Mouse (Mus musculus): ENCODE data around the gene Gramd1c. TPM values are rescaled to one million over a fixed set of nuclear protein-coding genes. Genes with fewer than 3 reads are reported as not detected.

The Gramd1c gene
- polyA plus RNA-seq, 2 experiments, result 4.6 to 6.7 TPM

GRCm38 (mm10) chr16:43958038-43958437 lies 105.1 kb downstream of the Gramd1c start:
- 35% methylated on average over 4 of the region's 4 CpGs for WGBS
- TF ChIP-seq POLR2A (IDR thresholded peaks at IDR 0.05; ENCODE audit: borderline replicate concordance, extremely low read depth, insufficient read depth, insufficient read length), result no peak
- H3K27me3 ChIP-seq (ENCODE audit: control insufficient read depth, insufficient read depth, low read length), result no peaks in the 10 kb centered on the region
- DNase-seq (ENCODE audit: low spot score), result no peak
- no peak overlapping the region for H3K9ac ChIP-seq (ENCODE audit: low read depth, low read length, severe bottlenecking)
- H3K27ac ChIP-seq (replicated peaks; ENCODE audit: low read depth, low read length), result no peak overlapping the region
- ATAC-seq (ENCODE audit: low FRiP score, low read depth), result no peak
- H3K4me3 ChIP-seq (replicated peaks; ENCODE audit: low read length), result no peak overlapping the region
- no peaks in the 10 kb centered on the region for H3K9me3 ChIP-seq (ENCODE audit: control insufficient read depth, low read length)
- no peak overlapping the region for H3K4me2 ChIP-seq (replicated peaks; ENCODE audit: low read depth, low read length, severe bottlenecking)
- no peaks in the 10 kb centered on the region for H3K36me3 ChIP-seq (ENCODE audit: control insufficient read depth, insufficient read depth, low read length)
- H3K4me1 ChIP-seq (ENCODE audit: control insufficient read depth, insufficient read depth, low read length), result no peaks in the 10 kb centered on the region

- Histone ChIP-seq H3K4me1 (ENCODE audit: control insufficient read depth, insufficient read depth, low read length) (no peaks in the 10 kb centered on the region), H3K27ac (replicated peaks; ENCODE audit: low read depth, low read length) (no peak overlapping the region), H3K36me3 (ENCODE audit: control insufficient read depth, insufficient read depth, low read length) (no peaks in the 10 kb centered on the region), H3K9me3 (ENCODE audit: control insufficient read depth, low read length) (no peaks in the 10 kb centered on the region), H3K4me2 (replicated peaks; ENCODE audit: low read depth, low read length, severe bottlenecking) (no peak overlapping the region), H3K4me3 (replicated peaks; ENCODE audit: low read length) (no peak overlapping the region), H3K9ac (ENCODE audit: low read depth, low read length, severe bottlenecking) (no peak overlapping the region), H3K27me3 (ENCODE audit: control insufficient read depth, insufficient read depth, low read length) (no peaks in the 10 kb centered on the region)
- no peak for DNase-seq (ENCODE audit: low spot score)
- WGBS, result 70% methylated on average over 6 of the region's 6 CpGs
- TF ChIP-seq POLR2A (IDR thresholded peaks at IDR 0.05; ENCODE audit: borderline replicate concordance, extremely low read depth, insufficient read depth, insufficient read length), result no peak
- no peak for ATAC-seq (ENCODE audit: low FRiP score, low read depth)
These were observed 108.2 kb downstream of the Gramd1c start for GRCm38 (mm10) chr16:43954913-43955312.

GRCm38 (mm10) chr16:43951591-43951990 lies 111.6 kb downstream of the Gramd1c start:
- WGBS, result 69% methylated on average over 4 of the region's 4 CpGs

GRCm38 (mm10) chr16:43945869-43946268 lies 117.3 kb downstream of the Gramd1c start:
- Histone ChIP-seq H3K9me3 (ENCODE audit: control insufficient read depth, low read length) (no peaks in the 10 kb centered on the region), H3K36me3 (ENCODE audit: control insufficient read depth, insufficient read depth, low read length) (no peaks in the 10 kb centered on the region), H3K4me2 (replicated peaks; ENCODE audit: low read depth, low read length, severe bottlenecking) (no peak overlapping the region), H3K27me3 (ENCODE audit: control insufficient read depth, insufficient read depth, low read length) (no peaks in the 10 kb centered on the region), H3K27ac (replicated peaks; ENCODE audit: low read depth, low read length) (no peak overlapping the region), H3K4me3 (replicated peaks; ENCODE audit: low read length) (no peak overlapping the region), H3K4me1 (ENCODE audit: control insufficient read depth, insufficient read depth, low read length) (no peaks in the 10 kb centered on the region; the same call in 1 of the 2 replicates), H3K9ac (ENCODE audit: low read depth, low read length, severe bottlenecking) (no peak overlapping the region)
- ATAC-seq (ENCODE audit: low FRiP score, low read depth) (no peak), DNase-seq (ENCODE audit: low spot score) (no peak)
- no peak for TF ChIP-seq POLR2A (IDR thresholded peaks at IDR 0.05; ENCODE audit: borderline replicate concordance, extremely low read depth, insufficient read depth, insufficient read length)
- 64% methylated on average over 3 of the region's 3 CpGs for WGBS

More at GRCm38 (mm10) chr16:43951591-43951990, 111.6 kb downstream of the Gramd1c start:
- H3K36me3 ChIP-seq (ENCODE audit: control insufficient read depth, insufficient read depth, low read length), result no peaks in the 10 kb centered on the region
- H3K4me1 ChIP-seq (ENCODE audit: control insufficient read depth, insufficient read depth, low read length), result no peaks in the 10 kb centered on the region
- no peak for TF ChIP-seq POLR2A (IDR thresholded peaks at IDR 0.05; ENCODE audit: borderline replicate concordance, extremely low read depth, insufficient read depth, insufficient read length)
- H3K9me3 ChIP-seq (ENCODE audit: control insufficient read depth, low read length), result no peaks in the 10 kb centered on the region
- H3K27me3 ChIP-seq (ENCODE audit: control insufficient read depth, insufficient read depth, low read length), result no peaks in the 10 kb centered on the region
- no peak overlapping the region for H3K9ac ChIP-seq (ENCODE audit: low read depth, low read length, severe bottlenecking)
- no peak overlapping the region for H3K4me3 ChIP-seq (replicated peaks; ENCODE audit: low read length)
- no peak for DNase-seq (ENCODE audit: low spot score)
- H3K27ac ChIP-seq (replicated peaks; ENCODE audit: low read depth, low read length), result no peak overlapping the region
- ATAC-seq (ENCODE audit: low FRiP score, low read depth), result no peak
- H3K4me2 ChIP-seq (replicated peaks; ENCODE audit: low read depth, low read length, severe bottlenecking), result no peak overlapping the region

GRCm38 (mm10) chr16:43945351-43945750 lies 117.8 kb downstream of the Gramd1c start:
- no peaks in the 10 kb centered on the region for H3K36me3 ChIP-seq (ENCODE audit: control insufficient read depth, insufficient read depth, low read length)
- H3K4me1 ChIP-seq (ENCODE audit: control insufficient read depth, insufficient read depth, low read length), result no peaks in the 10 kb centered on the region; the same call in 1 of the 2 replicates
- 86% methylated on average over 3 of the region's 3 CpGs for WGBS
- H3K4me3 ChIP-seq (replicated peaks; ENCODE audit: low read length), result no peak overlapping the region
- no peak for ATAC-seq (ENCODE audit: low FRiP score, low read depth)
- no peak overlapping the region for H3K4me2 ChIP-seq (replicated peaks; ENCODE audit: low read depth, low read length, severe bottlenecking)
- DNase-seq (ENCODE audit: low spot score), result no peak
- H3K27me3 ChIP-seq (ENCODE audit: control insufficient read depth, insufficient read depth, low read length), result no peaks in the 10 kb centered on the region
- TF ChIP-seq POLR2A (IDR thresholded peaks at IDR 0.05; ENCODE audit: borderline replicate concordance, extremely low read depth, insufficient read depth, insufficient read length), result no peak
- no peak overlapping the region for H3K9ac ChIP-seq (ENCODE audit: low read depth, low read length, severe bottlenecking)
- H3K27ac ChIP-seq (replicated peaks; ENCODE audit: low read depth, low read length), result no peak overlapping the region
- no peaks in the 10 kb centered on the region for H3K9me3 ChIP-seq (ENCODE audit: control insufficient read depth, low read length)

GRCm38 (mm10) chr16:43940846-43941245 lies 122.3 kb downstream of the Gramd1c start:
- no peak overlapping the region for H3K27ac ChIP-seq (replicated peaks; ENCODE audit: low read depth, low read length)
- TF ChIP-seq POLR2A (IDR thresholded peaks at IDR 0.05; ENCODE audit: borderline replicate concordance, extremely low read depth, insufficient read depth, insufficient read length), result no peak
- 32% methylated on average over 4 of the region's 4 CpGs for WGBS
- no peaks in the 10 kb centered on the region for H3K27me3 ChIP-seq (ENCODE audit: control insufficient read depth, insufficient read depth, low read length)
- no peaks in the 10 kb centered on the region; the same call in 1 of the 2 replicates for H3K4me1 ChIP-seq (ENCODE audit: control insufficient read depth, insufficient read depth, low read length)
- DNase-seq (ENCODE audit: low spot score) (no peak), ATAC-seq (ENCODE audit: low FRiP score, low read depth) (no peak)
- H3K9me3 ChIP-seq (ENCODE audit: control insufficient read depth, low read length), result no peaks in the 10 kb centered on the region
- H3K4me2 ChIP-seq (replicated peaks; ENCODE audit: low read depth, low read length, severe bottlenecking), result no peak overlapping the region
- no peaks in the 10 kb centered on the region for H3K36me3 ChIP-seq (ENCODE audit: control insufficient read depth, insufficient read depth, low read length)
- H3K4me3 ChIP-seq (replicated peaks; ENCODE audit: low read length), result no peak overlapping the region
- H3K9ac ChIP-seq (ENCODE audit: low read depth, low read length, severe bottlenecking), result no peak overlapping the region

Measured in limb, embryonic 14.5 days (tissue).